Mouse (Mus musculus): Measurements from ENCODE around the gene Zbtb45. TPM values are rescaled to one million over a fixed set of nuclear protein-coding genes. Genes with fewer than 3 reads are reported as not detected.

The Zbtb45 gene
- total and polyA plus RNA-seq, 3 experiments, result 6.7 to 17.1 (median 9.5) TPM

DNA sequence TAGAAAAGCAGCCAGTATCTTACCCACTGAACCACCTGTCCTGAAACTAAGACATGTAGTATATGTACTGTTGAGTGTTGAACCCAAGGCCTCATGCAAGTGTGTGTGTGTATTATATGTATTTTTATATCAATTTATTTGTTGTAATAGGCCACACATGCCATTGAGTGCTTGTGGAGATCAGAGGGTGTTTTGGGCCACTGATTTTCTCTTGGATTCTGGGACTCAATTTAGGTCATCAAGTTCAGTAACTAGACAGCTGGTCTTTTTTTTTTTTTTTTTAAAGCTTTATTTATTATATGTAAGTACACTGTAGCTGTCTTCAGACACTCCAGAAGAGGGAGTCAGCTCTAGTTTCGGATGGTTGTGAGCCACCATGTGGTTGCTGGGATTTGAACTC is 5.4 kb upstream of the Zbtb45 start:
- Histone ChIP-seq H3K9ac (ENCODE audit: insufficient read depth, low read depth) (no peak overlapping the region), H3K27ac (ENCODE audit: insufficient read depth, low read depth) (no peak overlapping the region), H3K27me3 (replicated peaks) (peaks cover 31% of the 10 kb centered on the region), H3K9me3 (replicated peaks; ENCODE audit: low read length) (no peaks in the 10 kb centered on the region), H3K4me1 (ENCODE audit: control insufficient read depth in 1 of 2, insufficient read depth in 2 of 2) (peaks cover 3 to 5% of the 10 kb centered on the region in 2 experiments; a peak in 2 of 4 replicates), H3K36me3 (replicated peaks in 1 of 2; ENCODE audit: control insufficient read depth in 1 of 2, insufficient read depth in 1 of 2, low read length in 1 of 2) (no peaks in the 10 kb centered on the region), H3K4me2 (ENCODE audit: insufficient read depth, low read depth, poor library complexity, severe bottlenecking) (no peak overlapping the region), H3K4me3 (replicated peaks in 1 of 3; ENCODE audit: low read depth in 2 of 3, low read length in 2 of 3, poor library complexity in 1 of 3) (no peak overlapping the region), H3K79me2 (replicated peaks; ENCODE audit: control insufficient read depth, extremely low read depth, insufficient read depth, poor library complexity, severe bottlenecking) (no peaks in the 10 kb centered on the region)
- dilution Hi-C loops (cut with MboI; ENCODE audit: extremely low pct_ligation_motif_present, extremely low pct_unique_long_range_greater_than_20kb, low sequenced_read_pairs) (no loop called here), in situ Hi-C loops (cut with MboI; ENCODE audit: low pct_ligation_motif_present, low pct_unique_long_range_greater_than_20kb, low sequenced_read_pairs) (loop anchor here (25.0 kb wide), 1 partner anchor 528 kb away; the partner anchor contains the start of gene Zfp606)
- TF ChIP-seq ZKSCAN1 (IDR thresholded peaks at IDR 0.05; ENCODE audit: borderline replicate concordance, low read depth, low read length), result no peak
- no peak for DNase-seq (ENCODE audit: extremely low read depth)

DNA sequence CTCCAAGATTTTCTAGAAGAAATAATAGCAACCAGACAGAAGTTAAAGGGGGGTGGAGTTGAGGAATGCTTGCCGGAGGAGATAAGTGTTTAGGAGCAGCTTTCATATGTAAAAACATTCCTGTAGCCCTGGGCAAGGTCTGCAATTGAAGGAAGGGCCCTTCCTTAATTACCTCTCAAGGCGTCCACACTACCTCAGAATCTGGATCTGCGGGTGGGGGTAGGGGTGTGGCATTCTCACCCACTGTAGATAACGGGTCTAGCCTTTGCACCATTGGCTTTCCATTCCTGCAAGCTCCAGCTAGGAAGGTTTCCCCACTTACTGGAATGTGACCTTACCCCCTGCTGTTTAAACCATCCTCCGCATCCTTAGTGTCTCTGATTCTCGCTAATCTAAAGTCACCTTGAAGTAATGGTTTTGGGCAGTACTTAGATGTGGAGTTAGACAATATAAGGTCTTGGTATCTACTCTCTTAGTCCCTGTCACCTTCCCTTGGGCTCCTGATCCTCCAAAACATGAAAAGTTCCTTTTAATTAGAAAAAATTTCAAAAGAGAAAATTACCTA is 4.5 kb upstream of the Zbtb45 start:
- H3K27ac ChIP-seq (ENCODE audit: insufficient read depth, low read depth), result no peak overlapping the region
- dilution Hi-C loops (cut with MboI; ENCODE audit: extremely low pct_ligation_motif_present, extremely low pct_unique_long_range_greater_than_20kb, low sequenced_read_pairs) (no loop called here), in situ Hi-C loops (cut with MboI; ENCODE audit: low pct_ligation_motif_present, low pct_unique_long_range_greater_than_20kb, low sequenced_read_pairs) (loop anchor here (25.0 kb wide), 1 partner anchor 527 kb away; the partner anchor contains the start of gene Zfp606)
- no peak for TF ChIP-seq ZKSCAN1 (IDR thresholded peaks at IDR 0.05; ENCODE audit: borderline replicate concordance, low read depth, low read length)
- TF ChIP-seq RCOR1 (conservative IDR thresholded peaks at IDR 0.05; ENCODE audit: low read depth, low read length), result no peak
- no peak for TF ChIP-seq CHD2 (IDR thresholded peaks at IDR 0.05; ENCODE audit: low read length)
- no peak for TF ChIP-seq BHLHE40 (IDR thresholded peaks at IDR 0.05; ENCODE audit: low read depth, low read length)
- TF ChIP-seq PAX5 (IDR thresholded peaks at IDR 0.05; ENCODE audit: low read length), result no peak
- no peak for DNase-seq (ENCODE audit: extremely low read depth)
- no peak overlapping the region for H3K4me3 ChIP-seq (replicated peaks in 1 of 3; ENCODE audit: low read depth in 2 of 3, low read length in 2 of 3, poor library complexity in 1 of 3)
- no peak overlapping the region for H3K4me2 ChIP-seq (ENCODE audit: insufficient read depth, low read depth, poor library complexity, severe bottlenecking)
- no peak overlapping the region for H3K9ac ChIP-seq (ENCODE audit: insufficient read depth, low read depth)
- H3K4me1 ChIP-seq (ENCODE audit: control insufficient read depth in 1 of 2, insufficient read depth in 2 of 2), result peaks cover 3 to 5% of the 10 kb centered on the region in 2 experiments; a peak in 2 of 4 replicates
- peaks cover 29% of the 10 kb centered on the region for H3K27me3 ChIP-seq (replicated peaks)
- no peaks in the 10 kb centered on the region for H3K9me3 ChIP-seq (replicated peaks; ENCODE audit: low read length)
- no peaks in the 10 kb centered on the region for H3K36me3 ChIP-seq (replicated peaks in 1 of 2; ENCODE audit: control insufficient read depth in 1 of 2, insufficient read depth in 1 of 2, low read length in 1 of 2)
- no peaks in the 10 kb centered on the region for H3K79me2 ChIP-seq (replicated peaks; ENCODE audit: control insufficient read depth, extremely low read depth, insufficient read depth, poor library complexity, severe bottlenecking)

DNA sequence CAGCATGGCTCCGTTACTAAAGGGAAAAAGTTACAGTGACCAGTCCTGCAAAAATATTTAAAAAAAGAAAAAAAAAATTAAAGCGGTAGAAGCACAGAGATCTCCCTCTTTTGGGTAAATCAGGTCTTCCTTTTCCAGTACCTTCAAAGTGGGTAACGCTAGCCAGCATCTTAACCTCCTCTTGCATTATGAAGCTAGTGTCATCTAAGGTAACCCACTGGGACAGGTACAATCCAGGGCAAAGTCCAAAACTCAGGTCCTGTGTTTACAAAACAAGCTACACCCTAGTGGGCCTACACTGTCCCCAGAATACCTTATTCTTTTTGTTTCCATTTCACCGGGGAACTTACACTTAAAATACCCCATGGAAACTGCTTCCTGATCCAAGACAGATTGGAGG is 3.8 kb upstream of the Zbtb45 start:
- in situ Hi-C loops (cut with MboI; ENCODE audit: low pct_ligation_motif_present, low pct_unique_long_range_greater_than_20kb, low sequenced_read_pairs), result loop anchor here (25.0 kb wide), 1 partner anchor 526 kb away; the partner anchor contains the start of gene Zfp606
- peaks cover 4 to 7% of the 10 kb centered on the region in 2 experiments; a peak in 2 of 4 replicates for H3K4me1 ChIP-seq (ENCODE audit: control insufficient read depth in 1 of 2, insufficient read depth in 2 of 2)
- H3K4me2 ChIP-seq (ENCODE audit: insufficient read depth, low read depth, poor library complexity, severe bottlenecking), result no peak overlapping the region
- no peak for DNase-seq (ENCODE audit: extremely low read depth)
- H3K36me3 ChIP-seq (replicated peaks in 1 of 2; ENCODE audit: control insufficient read depth in 1 of 2, insufficient read depth in 1 of 2, low read length in 1 of 2), result no peaks in the 10 kb centered on the region
- no peaks in the 10 kb centered on the region for H3K9me3 ChIP-seq (replicated peaks; ENCODE audit: low read length)
- H3K9ac ChIP-seq (ENCODE audit: insufficient read depth, low read depth), result no peak overlapping the region
- TF ChIP-seq POLR2AphosphoS2 (IDR thresholded peaks at IDR 0.05; ENCODE audit: low read depth, low read length), result no peak
- no peak for TF ChIP-seq CHD2 (IDR thresholded peaks at IDR 0.05; ENCODE audit: low read length)
- no peak for TF ChIP-seq MAX (IDR thresholded peaks at IDR 0.05; ENCODE audit: low read length)
- TF ChIP-seq ZKSCAN1 (IDR thresholded peaks at IDR 0.05; ENCODE audit: borderline replicate concordance, low read depth, low read length), result no peak
- no peak for TF ChIP-seq HCFC1 (IDR thresholded peaks at IDR 0.05; ENCODE audit: low read depth, low read length)
- TF ChIP-seq USF2 (conservative IDR thresholded peaks at IDR 0.05; ENCODE audit: low read depth, low read length), result no peak
- TF ChIP-seq USF1 (IDR thresholded peaks at IDR 0.05; ENCODE audit: low read depth, low read length), result no peak
- no peak for TF ChIP-seq ZNF384 (IDR thresholded peaks at IDR 0.05; ENCODE audit: low read depth, low read length)
- no peak for TF ChIP-seq BHLHE40 (IDR thresholded peaks at IDR 0.05; ENCODE audit: low read depth, low read length)
- no peak for TF ChIP-seq IRF4 (IDR thresholded peaks at IDR 0.05; ENCODE audit: low read depth, low read length)
- no peak for TF ChIP-seq GABPA (IDR thresholded peaks at IDR 0.05; ENCODE audit: insufficient replicate concordance, low read depth, low read length)
- TF ChIP-seq EP300 (IDR thresholded peaks at IDR 0.05; ENCODE audit: low read length), result no peak
- TF ChIP-seq MXI1 (IDR thresholded peaks at IDR 0.05; ENCODE audit: low read depth, low read length), result no peak
- no peak for TF ChIP-seq CTCF (conservative IDR thresholded peaks at IDR 0.05 in 1 of 2, IDR thresholded peaks at IDR 0.05 in 1 of 2; ENCODE audit: low read depth in 2 of 2, low read length in 2 of 2)
- no peak for TF ChIP-seq SMC3 (IDR thresholded peaks at IDR 0.05; ENCODE audit: low read depth, low read length)
- TF ChIP-seq MEF2A (IDR thresholded peaks at IDR 0.05; ENCODE audit: borderline replicate concordance, low read depth, low read length), result no peak
- TF ChIP-seq RCOR1 (conservative IDR thresholded peaks at IDR 0.05; ENCODE audit: low read depth, low read length), result no peak
- 0 out of 2 replicates have a peak, but pooled peaks cover 3% of the 10 kb centered on the region for H3K79me2 ChIP-seq (replicated peaks; ENCODE audit: control insufficient read depth, extremely low read depth, insufficient read depth, poor library complexity, severe bottlenecking)
- H3K27me3 ChIP-seq (replicated peaks), result peaks cover 23% of the 10 kb centered on the region
- dilution Hi-C loops (cut with MboI; ENCODE audit: extremely low pct_ligation_motif_present, extremely low pct_unique_long_range_greater_than_20kb, low sequenced_read_pairs), result no loop called here
- H3K27ac ChIP-seq (ENCODE audit: insufficient read depth, low read depth), result no peak overlapping the region
- H3K4me3 ChIP-seq (replicated peaks in 1 of 3; ENCODE audit: low read depth in 2 of 3, low read length in 2 of 3, poor library complexity in 1 of 3), result no peak overlapping the region

Data from CH12.LX (cell line).